Comparison of ENCODE assay signal across 12 mouse cellular contexts in the genomic region with DNA sequence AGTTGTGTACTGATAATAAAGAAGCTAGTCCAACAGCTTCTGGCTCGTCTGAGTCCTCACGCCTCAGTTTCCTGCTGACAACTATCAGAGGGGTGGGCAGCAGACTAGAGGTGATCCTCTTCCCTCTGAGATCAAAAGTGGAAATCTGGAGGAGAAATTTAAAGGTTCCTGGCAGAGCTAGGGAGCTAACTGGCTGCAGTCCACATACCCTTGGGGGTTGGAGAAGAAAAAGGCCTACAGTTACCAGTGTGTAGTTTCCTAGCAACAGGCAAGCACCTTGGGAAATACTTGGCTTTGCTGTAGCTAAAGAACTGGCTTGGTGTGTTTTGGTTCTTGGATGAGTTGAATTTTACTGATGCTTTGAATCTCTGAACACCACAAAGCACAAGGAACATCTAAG. TPM values are rescaled to one million over a fixed set of nuclear protein-coding genes. Genes with fewer than 3 reads are reported as not detected.
DNase-seq lines count a peak whose midpoint lies in the region; ATAC-seq lines count a peak whose summit lies in the region.
"Had no signal": no experiment of that assay in that cellular context is flagged by ENCODE, and none has a peak within 500 bp of the region (broad histone marks: within the 10 kb centered on the region; RNA-seq: fewer than 3 reads in every experiment).

No protein-coding gene starts in this region.

- no peaks in the 10 kb centered on the region for H3K27me3 ChIP-seq in hindbrain, embryonic 16.5 days (replicated peaks; ENCODE audit: control insufficient read depth, insufficient read depth, low read length)
- no peaks in the 10 kb centered on the region for H3K27me3 ChIP-seq in hindbrain, embryonic 11.5 days (ENCODE audit: control insufficient read depth, insufficient read depth, low read length)
- no peaks in the 10 kb centered on the region for H3K27me3 ChIP-seq in neural tube, embryonic 14.5 days (ENCODE audit: control insufficient read depth, insufficient read depth, low read length)
- H3K27me3 ChIP-seq: limb, embryonic 12.5 days had no signal

- no peaks in the 10 kb centered on the region for H3K9me3 ChIP-seq in hindbrain, embryonic 16.5 days (ENCODE audit: control insufficient read depth, low read length)
- H3K9me3 ChIP-seq in hindbrain, embryonic 11.5 days (ENCODE audit: control insufficient read depth, low read length), result no peaks in the 10 kb centered on the region
- no peaks in the 10 kb centered on the region for H3K9me3 ChIP-seq in neural tube, embryonic 14.5 days (ENCODE audit: control insufficient read depth, low read length)
- H3K9me3 ChIP-seq: limb, embryonic 12.5 days had no signal

- no peaks in the 10 kb centered on the region for H3K36me3 ChIP-seq in hindbrain, embryonic 16.5 days (ENCODE audit: control insufficient read depth, insufficient read depth, low read length)
- no peaks in the 10 kb centered on the region for H3K36me3 ChIP-seq in hindbrain, embryonic 11.5 days (ENCODE audit: control insufficient read depth, insufficient read depth, low read length)
- no peaks in the 10 kb centered on the region for H3K36me3 ChIP-seq in neural tube, embryonic 14.5 days (ENCODE audit: control insufficient read depth, insufficient read depth, low read length)
- H3K36me3 ChIP-seq: limb, embryonic 12.5 days had no signal

- intact Hi-C loops in heart, postnatal 14 days (cut with DNase I), result no loop called here

- ATAC-seq in hindbrain, embryonic 16.5 days, result peak; percentile 50; the same call in 1 of the 2 replicates
- no peak for ATAC-seq in hindbrain, embryonic 11.5 days (ENCODE audit: low FRiP score)
- ATAC-seq in neural tube, embryonic 14.5 days (ENCODE audit: low read depth), result peak; percentile 38; the same call in 1 of the 2 replicates

- H3K9ac ChIP-seq in hindbrain, embryonic 16.5 days (ENCODE audit: low read depth, low read length), result no peak overlapping the region
- H3K9ac ChIP-seq in hindbrain, embryonic 11.5 days (ENCODE audit: low read depth, low read length), result no peak overlapping the region
- no peak overlapping the region for H3K9ac ChIP-seq in neural tube, embryonic 14.5 days (replicated peaks; ENCODE audit: low read depth, low read length)
- H3K9ac ChIP-seq: limb, embryonic 12.5 days had no signal

- 45% methylated on average over 2 of the region's 2 CpGs for WGBS in hindbrain, embryonic 16.5 days
- WGBS in hindbrain, embryonic 11.5 days, result 59% methylated on average over 2 of the region's 2 CpGs
- WGBS in neural tube, embryonic 14.5 days, result 62% methylated on average over 2 of the region's 2 CpGs

- H3K4me2 ChIP-seq in hindbrain, embryonic 16.5 days (ENCODE audit: low read length), result no peak overlapping the region
- H3K4me2 ChIP-seq in hindbrain, embryonic 11.5 days (replicated peaks; ENCODE audit: low read depth, low read length), result no peak overlapping the region
- no peak overlapping the region for H3K4me2 ChIP-seq in neural tube, embryonic 14.5 days (ENCODE audit: low read depth, low read length)
- H3K4me2 ChIP-seq: limb, embryonic 12.5 days had no signal

- no peak for DNase-seq in hindbrain, embryonic 11.5 days (ENCODE audit: low spot score)
- DNase-seq in neural tube, embryonic 10.5 days (ENCODE audit: extremely low spot score, low spot score), result no peak
- DNase-seq in fibroblast of lung, adult 2 months (ENCODE audit: low read depth), result peak; percentile 30
- DNase-seq in right cerebral cortex, postnatal 4 days, result peak; percentile 6
- no peak for DNase-seq in heart, postnatal 14 days
- DNase-seq: cerebellum, adult 9-11 months; heart, adult 18-20 months; kidney, postnatal 14 days had no signal

- H3K27ac ChIP-seq in hindbrain, embryonic 16.5 days (ENCODE audit: low read depth, low read length), result 0 out of 2 replicates have a peak overlapping the region, but pooled peaks have one; percentile 48
- H3K27ac ChIP-seq in hindbrain, embryonic 11.5 days (ENCODE audit: low read depth, low read length), result no peak overlapping the region
- no peak overlapping the region for H3K27ac ChIP-seq in neural tube, embryonic 14.5 days (ENCODE audit: low read depth, low read length)
- H3K27ac ChIP-seq: limb, embryonic 12.5 days; macrophage had no signal

- no peaks in the 10 kb centered on the region for H3K4me1 ChIP-seq in hindbrain, embryonic 16.5 days (ENCODE audit: control insufficient read depth, insufficient read depth, low read depth, low read length)
- H3K4me1 ChIP-seq in hindbrain, embryonic 11.5 days (replicated peaks; ENCODE audit: control insufficient read depth, insufficient read depth, low read length), result no peaks in the 10 kb centered on the region
- H3K4me1 ChIP-seq in neural tube, embryonic 14.5 days (ENCODE audit: control insufficient read depth, insufficient read depth, low read length), result no peaks in the 10 kb centered on the region
- H3K4me1 ChIP-seq: limb, embryonic 12.5 days had no signal

- H3K4me3 ChIP-seq in hindbrain, embryonic 16.5 days (ENCODE audit: low read length), result no peak overlapping the region
- no peak overlapping the region for H3K4me3 ChIP-seq in hindbrain, embryonic 11.5 days (ENCODE audit: low read depth, low read length)
- no peak overlapping the region for H3K4me3 ChIP-seq in neural tube, embryonic 14.5 days (ENCODE audit: low read depth, low read length)
- H3K4me3 ChIP-seq: limb, embryonic 12.5 days had no signal

RNA-seq across cellular contexts. Expression of a gene that starts 12.2 kb away (rescaled TPM):
- polyA plus RNA-seq in hindbrain, embryonic 16.5 days (2015; fragmentation: Nextera tagmentation; extraction: Ambion mirVana), result 3.4 and 4.3 TPM in 2 replicates
- polyA plus RNA-seq in hindbrain, embryonic 11.5 days (2014; fragmentation: Nextera tagmentation; extraction: Ambion mirVana), result 9.9 and 15.8 TPM in 2 replicates
- polyA plus RNA-seq in neural tube, embryonic 14.5 days (2014; fragmentation: Nextera tagmentation; extraction: Ambion mirVana), result 6.9 and 9.0 TPM in 2 replicates
- 10 to 100 TPM; 11.6 to 11.7 TPM for total RNA-seq in heart, postnatal 14 days (2021)

RNA-seq across cellular contexts. Expression of a gene that starts 50.4 kb away (rescaled TPM):
- 39.9 and 43.4 TPM in 2 replicates for polyA plus RNA-seq in hindbrain, embryonic 16.5 days (2015; fragmentation: Nextera tagmentation; extraction: Ambion mirVana)
- polyA plus RNA-seq in hindbrain, embryonic 11.5 days (2014; fragmentation: Nextera tagmentation; extraction: Ambion mirVana), result 19.7 and 20.6 TPM in 2 replicates
- 65.1 and 66.9 TPM in 2 replicates for polyA plus RNA-seq in neural tube, embryonic 14.5 days (2014; fragmentation: Nextera tagmentation; extraction: Ambion mirVana)
- 1 to 10 TPM; 6.6 to 9.2 TPM for total RNA-seq in heart, postnatal 14 days (2021)
- polyA plus RNA-seq: macrophage had no signal

Comparison
In these comparisons a context has a peak if more than half of its experiments do, and no peak if none do; other contexts are left out.
1. DNase-seq: peak in fibroblast of lung, adult 2 months (single experiment) and right cerebral cortex, postnatal 4 days (single experiment); none in hindbrain, embryonic 11.5 days (single experiment), neural tube, embryonic 10.5 days (single experiment) and heart, postnatal 14 days (0 of 2).